Mouse (Mus musculus) lung, embryonic 14.5 days (tissue): ENCODE measurements at regions not wholly inside any gene's neighbourhood (a gene's known extent, or its start where the extent isn't known, plus 50 kb on each side); places are given as distances from the start of the nearest gene placed in this dataset.

Experiments used
- ATAC-seq: fragments of 200-750 bp; cut with Nextera tagmentation; 2 replicates; pipeline ENCODE4 v1.8.0; 2017; ENCODE audit warnings: mild to moderate bottlenecking, moderate TSS enrichment, moderate library complexity; ENCODE audit not compliant: insufficient read depth
- DNase-seq: peaks from one replicate; pipeline ENCODE4 v3.0.0-alpha.2; 2015
- H3K27ac ChIP-seq: fragments of 300-500 bp; sonication (generic); 2 replicates; pipeline ENCODE4 v1.5.1; 2014; ENCODE audit warnings: low read depth, mild to moderate bottlenecking, moderate library complexity
- H3K27me3 ChIP-seq: fragments of 300-500 bp; sonication (generic); 2 replicates; pipeline ENCODE4 v1.6.1; 2014; ENCODE audit warnings: low read length, control low read depth; ENCODE audit not compliant: insufficient read depth
- H3K36me3 ChIP-seq: fragments of 300-500 bp; sonication (generic); 2 replicates; pipeline ENCODE4 v1.6.1; 2014; ENCODE audit warnings: control low read depth; ENCODE audit not compliant: insufficient read depth
- H3K4me1 ChIP-seq: fragments of 300-500 bp; sonication (generic); 2 replicates; pipeline ENCODE4 v1.6.1; 2014; ENCODE audit warnings: antibody characterized with exemption, control low read depth; ENCODE audit not compliant: insufficient read depth
- H3K4me2 ChIP-seq: fragments of 300-500 bp; sonication (generic); 2 replicates; pipeline ENCODE4 v1.6.1; 2014; ENCODE audit warnings: mild to moderate bottlenecking
- H3K4me3 ChIP-seq: fragments of 300-500 bp; sonication (generic); 2 replicates; pipeline ENCODE4 v1.5.1; 2014; ENCODE audit warnings: low read depth, low read length
- H3K9ac ChIP-seq: fragments of 300-500 bp; sonication (generic); 2 replicates; pipeline ENCODE4 v1.6.1; 2014
- H3K9me3 ChIP-seq: fragments of 300-500 bp; sonication (generic); 2 replicates; pipeline ENCODE4 v1.6.1; 2016; ENCODE audit warnings: low read depth, low read length, control low read depth
- CTCF ChIP-seq: IDR thresholded peaks from 2 replicates; pipeline ENCODE4 v1.5.1; 2016; ENCODE audit warnings: antibody characterized with exemption, low read depth
- WGBS: fragments of 180-500 bp; shearing (Covaris S2); extraction: QIAGEN DNeasy Blood & Tissue Kit; methylation state at CpG from one replicate; pipeline ENCODE4 v1.1.7; 2014; 5-methylcytosine and 5-hydroxymethylcytosine counted together

GRCm38 (mm10) chr4:95443854-95444811 is 113.2 kb upstream of the Fggy start:
- Histone ChIP-seq H3K4me3 (no peak overlapping the region), H3K9ac (no peak overlapping the region), H3K27me3 (no peaks in the 10 kb centered on the region), H3K9me3 (no peaks in the 10 kb centered on the region), H3K4me1 (0 out of 2 replicates have a peak, but pooled peaks cover 4% of the 10 kb centered on the region), H3K27ac (peak overlapping the region; percentile 34; the same call in 1 of the 2 replicates), H3K36me3 (no peaks in the 10 kb centered on the region), H3K4me2 (no peak overlapping the region)
- TF ChIP-seq CTCF: no peak
- peak; percentile 59 for DNase-seq
- peak; percentile 62 for ATAC-seq
- 31% methylated on average over 12 of the region's 12 CpGs for WGBS

- no peaks in the 10 kb centered on the region for H3K4me1 ChIP-seq
Observed at GRCm38 (mm10) chr4:95450286-95450685, 107.0 kb upstream of the Fggy start.

GRCm38 (mm10) chr4:95451831-95452230 is 105.5 kb upstream of the Fggy start:
- Histone ChIP-seq H3K4me1 (no peaks in the 10 kb centered on the region), H3K4me3 (no peak overlapping the region), H3K36me3 (no peaks in the 10 kb centered on the region), H3K4me2 (no peak overlapping the region), H3K9ac (no peak overlapping the region), H3K27ac (no peak overlapping the region), H3K9me3 (no peaks in the 10 kb centered on the region), H3K27me3 (no peaks in the 10 kb centered on the region)
- 79% methylated on average over 3 of the region's 3 CpGs for WGBS
- ATAC-seq: no peak
- no peak for TF ChIP-seq CTCF
- DNase-seq: no peak

More at GRCm38 (mm10) chr4:95450286-95450685, 107.0 kb upstream of the Fggy start:
- no peak overlapping the region for H3K9ac ChIP-seq
- WGBS: 90% methylated on average over 1 of the region's 1 CpGs
- DNase-seq: no peak
- H3K27me3 ChIP-seq: no peaks in the 10 kb centered on the region
- no peaks in the 10 kb centered on the region for H3K36me3 ChIP-seq
- no peak overlapping the region for H3K4me2 ChIP-seq
- ATAC-seq: no peak
- no peak overlapping the region for H3K27ac ChIP-seq
- H3K9me3 ChIP-seq: no peaks in the 10 kb centered on the region
- no peak for TF ChIP-seq CTCF
- H3K4me3 ChIP-seq: no peak overlapping the region

- no peak overlapping the region for H3K9ac ChIP-seq
- no peaks in the 10 kb centered on the region for H3K9me3 ChIP-seq
- H3K27ac ChIP-seq: no peak overlapping the region
- no peak for TF ChIP-seq CTCF
- H3K4me1 ChIP-seq: no peaks in the 10 kb centered on the region
- no peaks in the 10 kb centered on the region for H3K27me3 ChIP-seq
- H3K4me2 ChIP-seq: no peak overlapping the region
- no peak overlapping the region for H3K4me3 ChIP-seq
- ATAC-seq (no peak), DNase-seq (no peak)
- WGBS: 60% methylated on average over 1 of the region's 1 CpGs
- H3K36me3 ChIP-seq: no peaks in the 10 kb centered on the region
Observed at GRCm38 (mm10) chr4:95456318-95456717, 101.0 kb upstream of the Fggy start.

GRCm38 (mm10) chr4:95456943-95457342 is 100.4 kb upstream of the Fggy start:
- no peaks in the 10 kb centered on the region for H3K36me3 ChIP-seq
- no peak overlapping the region for H3K4me2 ChIP-seq
- H3K4me3 ChIP-seq: no peak overlapping the region
- DNase-seq (no peak), ATAC-seq (no peak)
- H3K27ac ChIP-seq: no peak overlapping the region
- H3K9ac ChIP-seq: no peak overlapping the region
- WGBS: 77% methylated on average over 5 of the region's 5 CpGs
- no peaks in the 10 kb centered on the region for H3K4me1 ChIP-seq
- TF ChIP-seq CTCF: no peak
- no peaks in the 10 kb centered on the region for H3K27me3 ChIP-seq
- no peaks in the 10 kb centered on the region for H3K9me3 ChIP-seq

- H3K9me3 ChIP-seq: no peaks in the 10 kb centered on the region
- H3K9ac ChIP-seq: no peak overlapping the region
- no peaks in the 10 kb centered on the region for H3K27me3 ChIP-seq
- no peaks in the 10 kb centered on the region for H3K4me1 ChIP-seq
- WGBS: 65% methylated on average over 3 of the region's 3 CpGs
- no peak overlapping the region for H3K4me2 ChIP-seq
- no peak for TF ChIP-seq CTCF
- no peaks in the 10 kb centered on the region for H3K36me3 ChIP-seq
- DNase-seq: no peak
- H3K4me3 ChIP-seq: no peak overlapping the region
- no peak overlapping the region for H3K27ac ChIP-seq
- ATAC-seq: no peak
Observed at GRCm38 (mm10) chr4:95462476-95462875, 94.8 kb upstream of the Fggy start.

- Histone ChIP-seq H3K4me2 (no peak overlapping the region), H3K9ac (no peak overlapping the region), H3K27me3 (no peaks in the 10 kb centered on the region), H3K4me3 (no peak overlapping the region), H3K27ac (no peak overlapping the region), H3K4me1 (no peaks in the 10 kb centered on the region), H3K36me3 (no peaks in the 10 kb centered on the region), H3K9me3 (no peaks in the 10 kb centered on the region)
- DNase-seq: no peak
- ATAC-seq: no peak
- no peak for TF ChIP-seq CTCF
- 71% methylated on average over 8 of the region's 8 CpGs for WGBS
Observed at GRCm38 (mm10) chr4:95463082-95463825, 94.1 kb upstream of the Fggy start.
